Mouse (Mus musculus): Measurements from ENCODE around the gene Crk. TPM values are rescaled to one million over a fixed set of nuclear protein-coding genes. Genes with fewer than 3 reads are reported as not detected.

Crk gene
- total and polyA plus RNA-seq, 3 experiments = 44.1 to 98.0 (median 61.2) TPM

DNA sequence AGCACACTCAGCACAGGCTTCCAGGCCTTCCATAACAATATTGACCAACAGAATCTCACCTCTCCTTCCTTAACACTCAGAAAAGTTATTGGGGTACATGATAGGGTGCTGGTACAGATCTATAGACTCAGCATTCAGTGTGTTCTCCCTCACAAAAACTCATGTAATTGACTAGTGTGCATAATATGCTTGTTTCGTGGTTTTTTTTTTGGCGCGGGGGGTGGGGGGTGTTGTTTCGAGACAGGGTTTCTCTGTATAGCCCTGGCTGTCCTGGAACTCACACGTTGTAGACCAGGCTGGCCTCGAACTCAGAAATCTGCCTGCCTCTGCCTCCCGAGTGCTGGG lies 59.4 kb downstream of the Crk start:
- ATAC-seq (ENCODE audit: extremely low read depth, insufficient number of reproducible peaks, low FRiP score, poor library complexity, severe bottlenecking) (no peak), DNase-seq (ENCODE audit: low spot score) (no peak)
- no peak for TF ChIP-seq POLR2AphosphoS5 (IDR thresholded peaks at IDR 0.05; ENCODE audit: insufficient replicate concordance, low read depth, low read length)
- no peak for TF ChIP-seq GATA2 (IDR thresholded peaks at IDR 0.05; ENCODE audit: borderline replicate concordance, low read depth, low read length)
- no peak for TF ChIP-seq GATA1 (IDR thresholded peaks at IDR 0.05; ENCODE audit: borderline replicate concordance, low read length)
- TF ChIP-seq CTCF (IDR thresholded peaks at IDR 0.05; ENCODE audit: low read depth, low read length) = no peak
- TF ChIP-seq TAL1 (conservative IDR thresholded peaks at IDR 0.05; ENCODE audit: low read depth, low read length) = no peak
- H3K4me3 ChIP-seq (ENCODE audit: low read depth, low read length) = no peak overlapping the region
- H3K9me3 ChIP-seq (replicated peaks) = no peaks in the 10 kb centered on the region
- peaks cover 60% of the 10 kb centered on the region for H3K36me3 ChIP-seq (replicated peaks)
- peaks cover 80% of the 10 kb centered on the region for H3K4me1 ChIP-seq (ENCODE audit: insufficient read depth, low read depth, low read length)
- H3K27me3 ChIP-seq (ENCODE audit: insufficient read depth, low read length) = no peaks in the 10 kb centered on the region

- TF ChIP-seq GATA2 (IDR thresholded peaks at IDR 0.05; ENCODE audit: borderline replicate concordance, low read depth, low read length) (no peak), CTCF (IDR thresholded peaks at IDR 0.05; ENCODE audit: low read depth, low read length) (no peak), TAL1 (conservative IDR thresholded peaks at IDR 0.05; ENCODE audit: low read depth, low read length) (no peak), GATA1 (IDR thresholded peaks at IDR 0.05; ENCODE audit: borderline replicate concordance, low read length) (no peak), POLR2AphosphoS5 (IDR thresholded peaks at IDR 0.05; ENCODE audit: insufficient replicate concordance, low read depth, low read length) (no peak)
- Histone ChIP-seq H3K36me3 (replicated peaks) (peaks cover 60% of the 10 kb centered on the region), H3K4me1 (ENCODE audit: insufficient read depth, low read depth, low read length) (peaks cover 86% of the 10 kb centered on the region), H3K4me3 (ENCODE audit: low read depth, low read length) (no peak overlapping the region; the same call in 1 of the 2 replicates), H3K27me3 (ENCODE audit: insufficient read depth, low read length) (no peaks in the 10 kb centered on the region), H3K9me3 (replicated peaks) (no peaks in the 10 kb centered on the region)
- ATAC-seq (ENCODE audit: extremely low read depth, insufficient number of reproducible peaks, low FRiP score, poor library complexity, severe bottlenecking) (no peak), DNase-seq (ENCODE audit: low spot score) (no peak)
Measured at GRCm38 (mm10) chr11:75740204-75740603, 61.1 kb downstream of the Crk start.

GRCm38 (mm10) chr11:75741615-75742014 lies 62.6 kb downstream of the Crk start:
- Histone ChIP-seq H3K4me3 (ENCODE audit: low read depth, low read length) (no peak overlapping the region; the same call in 1 of the 2 replicates), H3K36me3 (replicated peaks) (peaks cover 53% of the 10 kb centered on the region), H3K27me3 (ENCODE audit: insufficient read depth, low read length) (no peaks in the 10 kb centered on the region), H3K9me3 (replicated peaks) (no peaks in the 10 kb centered on the region), H3K4me1 (ENCODE audit: insufficient read depth, low read depth, low read length) (peaks cover 82% of the 10 kb centered on the region)
- ATAC-seq (ENCODE audit: extremely low read depth, insufficient number of reproducible peaks, low FRiP score, poor library complexity, severe bottlenecking) (peak; percentile 70), DNase-seq (ENCODE audit: low spot score) (no peak)
- TF ChIP-seq GATA1 (IDR thresholded peaks at IDR 0.05; ENCODE audit: borderline replicate concordance, low read length) (no peak), CTCF (IDR thresholded peaks at IDR 0.05; ENCODE audit: low read depth, low read length) (no peak), TAL1 (conservative IDR thresholded peaks at IDR 0.05; ENCODE audit: low read depth, low read length) (peak; percentile 20; the same call in 1 of the 2 replicates)

GRCm38 (mm10) chr11:75744761-75745160 lies 65.7 kb downstream of the Crk start:
- Histone ChIP-seq H3K36me3 (replicated peaks) (peaks cover 48% of the 10 kb centered on the region), H3K9me3 (replicated peaks) (no peaks in the 10 kb centered on the region), H3K27me3 (ENCODE audit: insufficient read depth, low read length) (no peaks in the 10 kb centered on the region), H3K4me3 (ENCODE audit: low read depth, low read length) (no peak overlapping the region), H3K4me1 (ENCODE audit: insufficient read depth, low read depth, low read length) (peaks cover 84% of the 10 kb centered on the region)
- DNase-seq (ENCODE audit: low spot score) (no peak), ATAC-seq (ENCODE audit: extremely low read depth, insufficient number of reproducible peaks, low FRiP score, poor library complexity, severe bottlenecking) (no peak)
- TF ChIP-seq TAL1 (conservative IDR thresholded peaks at IDR 0.05; ENCODE audit: low read depth, low read length) (no peak), GATA2 (IDR thresholded peaks at IDR 0.05; ENCODE audit: borderline replicate concordance, low read depth, low read length) (no peak), GATA1 (IDR thresholded peaks at IDR 0.05; ENCODE audit: borderline replicate concordance, low read length) (no peak), POLR2AphosphoS5 (IDR thresholded peaks at IDR 0.05; ENCODE audit: insufficient replicate concordance, low read depth, low read length) (no peak), CTCF (IDR thresholded peaks at IDR 0.05; ENCODE audit: low read depth, low read length) (no peak)

- Histone ChIP-seq H3K4me3 (ENCODE audit: low read depth, low read length) (no peak overlapping the region), H3K36me3 (replicated peaks) (peaks cover 63% of the 10 kb centered on the region), H3K27me3 (ENCODE audit: insufficient read depth, low read length) (no peaks in the 10 kb centered on the region), H3K4me1 (ENCODE audit: insufficient read depth, low read depth, low read length) (peaks cover 48% of the 10 kb centered on the region), H3K9me3 (replicated peaks) (no peaks in the 10 kb centered on the region)
- TF ChIP-seq TAL1 (conservative IDR thresholded peaks at IDR 0.05; ENCODE audit: low read depth, low read length) = no peak
- TF ChIP-seq GATA2 (IDR thresholded peaks at IDR 0.05; ENCODE audit: borderline replicate concordance, low read depth, low read length) = no peak
- no peak for TF ChIP-seq GATA1 (IDR thresholded peaks at IDR 0.05; ENCODE audit: borderline replicate concordance, low read length)
- TF ChIP-seq POLR2AphosphoS5 (IDR thresholded peaks at IDR 0.05; ENCODE audit: insufficient replicate concordance, low read depth, low read length) = no peak
- no peak for TF ChIP-seq CTCF (IDR thresholded peaks at IDR 0.05; ENCODE audit: low read depth, low read length)
- no peak for DNase-seq (ENCODE audit: low spot score)
- no peak for ATAC-seq (ENCODE audit: extremely low read depth, insufficient number of reproducible peaks, low FRiP score, poor library complexity, severe bottlenecking)
Measured at GRCm38 (mm10) chr11:75750537-75750936, 71.5 kb downstream of the Crk start.

- no peaks in the 10 kb centered on the region for H3K9me3 ChIP-seq (replicated peaks)
- ATAC-seq (ENCODE audit: extremely low read depth, insufficient number of reproducible peaks, low FRiP score, poor library complexity, severe bottlenecking) (no peak), DNase-seq (ENCODE audit: low spot score) (no peak)
- H3K27me3 ChIP-seq (ENCODE audit: insufficient read depth, low read length) = no peaks in the 10 kb centered on the region
- H3K36me3 ChIP-seq (replicated peaks) = peaks cover 67% of the 10 kb centered on the region
- no peak overlapping the region for H3K4me3 ChIP-seq (ENCODE audit: low read depth, low read length)
- H3K4me1 ChIP-seq (ENCODE audit: insufficient read depth, low read depth, low read length) = peaks cover 45% of the 10 kb centered on the region
- TF ChIP-seq GATA1 (IDR thresholded peaks at IDR 0.05; ENCODE audit: borderline replicate concordance, low read length) = no peak
- TF ChIP-seq TAL1 (conservative IDR thresholded peaks at IDR 0.05; ENCODE audit: low read depth, low read length) = no peak
- TF ChIP-seq POLR2AphosphoS5 (IDR thresholded peaks at IDR 0.05; ENCODE audit: insufficient replicate concordance, low read depth, low read length) = no peak
- TF ChIP-seq GATA2 (IDR thresholded peaks at IDR 0.05; ENCODE audit: borderline replicate concordance, low read depth, low read length) = no peak
- TF ChIP-seq CTCF (IDR thresholded peaks at IDR 0.05; ENCODE audit: low read depth, low read length) = no peak
Measured at GRCm38 (mm10) chr11:75751082-75751481, 72.0 kb downstream of the Crk start.

Other genes with a start within 250 kb of the Crk start
- gene Serpinf2, start 239.7 kb upstream of the Crk start, total RNA-seq (2014; fragmentation: Nextera tagmentation) = not detected in 2 replicates
- 0.33 and 0.41 TPM in 2 replicates for gene Serpinf2, start 239.7 kb upstream of the Crk start, total RNA-seq (2017)
- 0.03 TPM in 1 of 2 replicates, not detected in the other for gene Serpinf2, start 239.7 kb upstream of the Crk start, polyA plus RNA-seq (2012)
- gene Wdr81, start 224.5 kb upstream of the Crk start, total RNA-seq (2014; fragmentation: Nextera tagmentation) = 6.3 and 12.3 TPM in 2 replicates
- 15.0 and 17.4 TPM in 2 replicates for gene Wdr81, start 224.5 kb upstream of the Crk start, total RNA-seq (2017)
- 18.7 and 20.5 TPM in 2 replicates for gene Wdr81, start 224.5 kb upstream of the Crk start, polyA plus RNA-seq (2012)
- gene Tlcd2, start 217.5 kb upstream of the Crk start, total RNA-seq (2014; fragmentation: Nextera tagmentation) = 1.7 TPM in 1 of 2 replicates, not detected in the other
- gene Tlcd2, start 217.5 kb upstream of the Crk start, total RNA-seq (2017) = 0.58 and 1.8 TPM in 2 replicates
- not detected in 2 replicates for gene Tlcd2, start 217.5 kb upstream of the Crk start, polyA plus RNA-seq (2012)
- 537 and 539 TPM in 2 replicates for gene Prpf8, start 192.4 kb upstream of the Crk start, total RNA-seq (2014; fragmentation: Nextera tagmentation)
- gene Prpf8, start 192.4 kb upstream of the Crk start, total RNA-seq (2017) = 147 and 150 TPM in 2 replicates
- gene Prpf8, start 192.4 kb upstream of the Crk start, polyA plus RNA-seq (2012) = 55.3 and 90.1 TPM in 2 replicates
- gene Rilp, start 169.2 kb upstream of the Crk start, total RNA-seq (2014; fragmentation: Nextera tagmentation) = 1.1 and 1.2 TPM in 2 replicates
- gene Rilp, start 169.2 kb upstream of the Crk start, total RNA-seq (2017) = 0.29 and 0.49 TPM in 2 replicates
- 0.18 and 0.25 TPM in 2 replicates for gene Rilp, start 169.2 kb upstream of the Crk start, polyA plus RNA-seq (2012)
- gene Scarf1, start 165.7 kb upstream of the Crk start, total RNA-seq (2014; fragmentation: Nextera tagmentation) = not detected in 2 replicates
- 0.11 TPM in 1 of 2 replicates, not detected in the other for gene Scarf1, start 165.7 kb upstream of the Crk start, total RNA-seq (2017)
- gene Scarf1, start 165.7 kb upstream of the Crk start, polyA plus RNA-seq (2012) = 0.03 and 0.08 TPM in 2 replicates
- gene Slc43a2, start 147.6 kb upstream of the Crk start, total RNA-seq (2014; fragmentation: Nextera tagmentation) = 11.5 and 14.2 TPM in 2 replicates
- 3.8 and 4.2 TPM in 2 replicates for gene Slc43a2, start 147.6 kb upstream of the Crk start, total RNA-seq (2017)
- gene Slc43a2, start 147.6 kb upstream of the Crk start, polyA plus RNA-seq (2012) = 5.3 and 7.5 TPM in 2 replicates
- 97.5 and 111 TPM in 2 replicates for gene Pitpna, start 91.2 kb upstream of the Crk start, total RNA-seq (2014; fragmentation: Nextera tagmentation)
- 33.0 and 43.2 TPM in 2 replicates for gene Pitpna, start 91.2 kb upstream of the Crk start, total RNA-seq (2017)
- 24.5 and 32.3 TPM in 2 replicates for gene Pitpna, start 91.2 kb upstream of the Crk start, polyA plus RNA-seq (2012)
- 42.2 and 56.7 TPM in 2 replicates for gene Inpp5k, start 48.3 kb upstream of the Crk start, total RNA-seq (2014; fragmentation: Nextera tagmentation)
- 26.0 and 29.9 TPM in 2 replicates for gene Inpp5k, start 48.3 kb upstream of the Crk start, total RNA-seq (2017)
- gene Inpp5k, start 48.3 kb upstream of the Crk start, polyA plus RNA-seq (2012) = 29.8 and 40.2 TPM in 2 replicates
- 29.3 and 35.0 TPM in 2 replicates for gene Myo1c, start 28.8 kb upstream of the Crk start, total RNA-seq (2014; fragmentation: Nextera tagmentation)
- 23.2 and 24.0 TPM in 2 replicates for gene Myo1c, start 28.8 kb upstream of the Crk start, total RNA-seq (2017)
- gene Myo1c, start 28.8 kb upstream of the Crk start, polyA plus RNA-seq (2012) = 25.6 and 38.6 TPM in 2 replicates
- 1,033 and 1,159 TPM in 2 replicates for gene Ywhae, start 53.6 kb downstream of the Crk start, total RNA-seq (2014; fragmentation: Nextera tagmentation)
- gene Ywhae, start 53.6 kb downstream of the Crk start, total RNA-seq (2017) = 118 and 219 TPM in 2 replicates
- gene Ywhae, start 53.6 kb downstream of the Crk start, polyA plus RNA-seq (2012) = 489 and 577 TPM in 2 replicates
- gene Doc2b, start 116.8 kb downstream of the Crk start, total RNA-seq (2014; fragmentation: Nextera tagmentation) = not detected in 2 replicates
- gene Doc2b, start 116.8 kb downstream of the Crk start, total RNA-seq (2017) = 0.06 TPM in 1 of 2 replicates, not detected in the other
- not detected in 2 replicates for gene Doc2b, start 116.8 kb downstream of the Crk start, polyA plus RNA-seq (2012)

Measured in G1E (cell line).